Mouse (Mus musculus) bone marrow macrophage, adult 2 months (primary cell): Measurements from ENCODE around the gene Zik1. TPM values are rescaled to one million over a fixed set of nuclear protein-coding genes. Genes with fewer than 3 reads are reported as not detected.
A peak's percentile ranks its signal among the peaks of the same experiment; 100 is the strongest.

Experiments
- H3K27ac ChIP-seq: 2 replicates; pipeline ENCODE4 v1.5.1; 2012; ENCODE audit warnings: low read depth, low read length; ENCODE audit not compliant: insufficient read depth
- H3K4me1 ChIP-seq: 2 replicates; pipeline ENCODE4 v1.6.1; 2012; ENCODE audit warnings: low read length; ENCODE audit not compliant: control insufficient read depth, insufficient read depth
- H3K4me3 ChIP-seq: 2 replicates; pipeline ENCODE4 v1.5.1; 2012; ENCODE audit warnings: mild to moderate bottlenecking, low read length, moderate library complexity; ENCODE audit not compliant: insufficient read depth
- CTCF ChIP-seq: IDR thresholded peaks from 2 replicates; pipeline ENCODE4 v1.5.1; 2012; ENCODE audit warnings: low read depth, mild to moderate bottlenecking, low read length, moderate library complexity
- POLR2A ChIP-seq: IDR thresholded peaks from 2 replicates; pipeline ENCODE4 v1.6.1; 2012; ENCODE audit warnings: mild to moderate bottlenecking, low read depth, low read length, borderline replicate concordance
- polyA plus RNA-seq: library from polyadenylated mRNA; stranded (reverse); fragments of >200 nt; gene quantifications from 2 replicates; pipeline ENCODE4 v1.2.4, GENCODE M21; 2012; ENCODE audit not compliant: missing spikeins, insufficient read depth, insufficient read length

The Zik1 gene
- 0.76 and 0.86 TPM in 2 replicates for polyA plus RNA-seq

- H3K27ac ChIP-seq = no peak within 1 kb of the TSS
- H3K4me3 ChIP-seq = peak within 1 kb of the TSS; percentile 80
These were observed at the start of gene Zik1 for GRCm38 (mm10) chr7:10494786-10495521. Gene Zik1, minus strand, starts transcription at chr7:10495394.

GRCm38 (mm10) chr7:10495578-10495977 is 384 bp upstream of the Zik1 start:
- H3K27ac ChIP-seq = no peak overlapping the region
- peaks cover 4% of the 10 kb centered on the region for H3K4me1 ChIP-seq
- H3K4me3 ChIP-seq = no peak overlapping the region
- TF ChIP-seq CTCF = no peak
- no peak for TF ChIP-seq POLR2A

More at GRCm38 (mm10) chr7:10494786-10495521, at the start of gene Zik1:
- H3K4me1 ChIP-seq = peaks cover 4% of the 10 kb centered on the region
- TF ChIP-seq POLR2A (no peak), CTCF (no peak)

- TF ChIP-seq POLR2A (no peak), CTCF (no peak)
- no peak overlapping the region for H3K27ac ChIP-seq
- no peaks in the 10 kb centered on the region for H3K4me1 ChIP-seq
- H3K4me3 ChIP-seq = peak overlapping the region; percentile 33
These were observed 14.5 kb downstream of the Zik1 start for GRCm38 (mm10) chr7:10480588-10481233.

GRCm38 (mm10) chr7:10479813-10480212 is 15.4 kb downstream of the Zik1 start:
- Histone ChIP-seq H3K27ac (no peak overlapping the region), H3K4me3 (no peak overlapping the region)
- no peak for TF ChIP-seq POLR2A
- no peak for TF ChIP-seq CTCF

GRCm38 (mm10) chr7:10458166-10458565 is 37.0 kb downstream of the Zik1 start:
- TF ChIP-seq POLR2A (no peak), CTCF (no peak)
- no peak overlapping the region for H3K4me3 ChIP-seq

More at GRCm38 (mm10) chr7:10479813-10480212, 15.4 kb downstream of the Zik1 start:
- H3K4me1 ChIP-seq = no peaks in the 10 kb centered on the region

GRCm38 (mm10) chr7:10443031-10443430 is 52.2 kb downstream of the Zik1 start, which contains the start of gene Vmn1r67:
Gene Vmn1r67, plus strand, starts transcription at chr7:10443331.
- no peak for TF ChIP-seq POLR2A
- no peak for TF ChIP-seq CTCF
- Histone ChIP-seq H3K27ac (no peak within 1 kb of the TSS), H3K4me1 (no peaks in the 10 kb centered on the region)

More at GRCm38 (mm10) chr7:10458166-10458565, 37.0 kb downstream of the Zik1 start:
- no peak overlapping the region for H3K27ac ChIP-seq
- no peaks in the 10 kb centered on the region for H3K4me1 ChIP-seq

More at GRCm38 (mm10) chr7:10443031-10443430, 52.2 kb downstream of the Zik1 start, which contains the start of gene Vmn1r67:
- no peak within 1 kb of the TSS for H3K4me3 ChIP-seq

Other genes with a start within 250 kb of the Zik1 start
- gene Vmn1r66, start 217.4 kb downstream of the Zik1 start, polyA plus RNA-seq = not detected in 2 replicates
- not detected in 2 replicates for gene Vmn1r67, start 52.1 kb downstream of the Zik1 start, polyA plus RNA-seq
- gene Vmn1r68, start 63.1 kb upstream of the Zik1 start, polyA plus RNA-seq = 0.32 TPM in 1 of 2 replicates, not detected in the other
- gene Vmn1r69, start 118.3 kb upstream of the Zik1 start, polyA plus RNA-seq = not detected in 2 replicates
- not detected in 2 replicates for gene Vmn1r70, start 136.1 kb upstream of the Zik1 start, polyA plus RNA-seq
- not detected in 2 replicates for gene Nlrp4b, start 192.4 kb upstream of the Zik1 start, polyA plus RNA-seq